Mouse (Mus musculus) kidney, postnatal 4 days (tissue): Measurements from ENCODE around the gene Kirrel3.

Experiments
- DNase-seq, 2 experiments: peaks; one replicate each; pipeline ENCODE4 v3.0.0; 2021; ENCODE audit warnings: mixed read lengths in 2 of 2

Kirrel3 gene

DNA sequence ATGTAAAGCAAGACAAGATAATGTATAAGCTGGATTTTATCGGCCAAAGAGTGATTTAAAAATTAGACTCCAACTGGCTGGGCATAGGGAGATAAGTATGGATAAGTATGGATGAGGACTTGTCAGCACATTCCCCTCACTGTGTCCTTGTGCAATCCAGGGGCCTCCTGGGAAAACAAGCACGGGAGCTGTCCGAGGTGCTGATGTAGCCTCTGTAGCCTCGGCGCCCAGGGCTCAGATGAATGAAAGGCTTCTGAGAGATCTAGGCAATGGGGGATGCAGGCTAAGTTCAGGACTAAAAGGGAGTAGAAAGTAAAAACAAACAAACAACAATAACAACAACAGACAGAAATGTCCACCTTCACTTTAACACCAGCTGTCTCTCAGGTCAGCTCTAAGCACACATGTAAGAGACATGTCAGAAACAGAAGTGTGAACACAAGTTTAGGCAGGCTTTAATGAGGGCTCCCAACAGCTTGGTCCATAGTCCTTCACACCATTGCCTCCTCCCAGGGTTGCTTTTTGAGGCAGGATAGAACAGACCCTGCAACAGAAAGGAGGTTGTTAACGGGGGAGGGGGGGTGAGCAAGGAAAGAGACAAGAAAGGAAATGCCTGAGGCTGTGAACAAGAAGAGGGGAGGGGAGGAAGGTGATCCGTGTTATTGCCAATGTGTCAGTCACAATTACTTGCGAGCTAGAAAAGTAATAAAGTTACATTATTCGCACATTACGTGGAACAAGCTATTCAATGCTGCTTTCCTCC is 352.2 kb downstream of the Kirrel3 start:
- peak; percentile 81 to 83 for DNase-seq

DNA sequence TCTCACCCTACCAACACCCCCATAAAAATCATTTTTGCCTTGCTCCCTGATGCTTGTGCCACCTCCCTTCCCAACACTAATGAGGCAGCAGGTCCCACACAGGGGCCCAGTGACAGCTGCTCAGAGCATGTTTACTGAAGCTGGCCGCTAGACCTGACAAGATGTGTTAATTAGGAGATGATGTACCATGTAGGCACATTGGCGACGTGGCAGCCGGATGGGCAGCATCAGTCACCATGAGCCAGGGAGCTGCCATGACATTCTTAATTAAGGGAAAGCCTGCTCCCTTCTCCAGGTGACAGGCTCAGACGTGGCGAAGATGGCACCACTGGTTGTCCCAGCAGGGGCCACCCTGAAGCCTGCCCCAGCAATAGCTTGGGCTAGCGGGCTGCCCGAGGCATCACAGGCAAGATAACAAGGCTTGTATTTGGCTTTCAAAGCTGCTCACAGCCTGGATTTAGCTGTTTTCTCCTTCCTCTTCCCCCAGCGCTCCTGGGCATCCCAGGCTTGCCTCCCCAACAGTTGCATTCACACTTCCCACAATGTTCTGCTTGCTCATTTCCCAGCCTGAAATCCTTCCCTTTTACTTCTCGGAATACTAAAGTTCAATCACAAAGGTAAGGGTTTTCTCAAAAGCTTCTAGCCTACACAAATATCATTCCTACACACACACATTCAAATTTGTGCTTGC is 357.7 kb downstream of the Kirrel3 start:
- DNase-seq = no peak

DNA sequence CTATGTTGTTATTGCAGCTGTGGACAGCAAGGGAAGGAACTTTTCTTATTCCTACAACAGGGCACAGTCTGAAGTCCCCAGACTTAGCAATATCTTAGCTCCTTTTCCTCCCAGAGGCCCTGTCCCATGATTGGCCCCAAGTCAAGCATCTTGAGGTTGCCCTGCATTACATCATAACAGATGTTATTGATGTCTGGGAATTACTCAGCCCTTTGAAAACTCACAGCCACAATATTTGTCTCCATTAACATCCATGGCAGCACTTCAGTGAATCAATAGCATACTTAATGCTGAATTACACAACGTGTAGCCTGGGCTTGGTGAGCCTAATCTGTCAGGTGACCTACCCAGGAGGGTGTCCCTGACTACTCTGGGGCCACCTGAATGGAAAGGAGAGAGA is 360.7 kb downstream of the Kirrel3 start:
- no peak for DNase-seq

DNA sequence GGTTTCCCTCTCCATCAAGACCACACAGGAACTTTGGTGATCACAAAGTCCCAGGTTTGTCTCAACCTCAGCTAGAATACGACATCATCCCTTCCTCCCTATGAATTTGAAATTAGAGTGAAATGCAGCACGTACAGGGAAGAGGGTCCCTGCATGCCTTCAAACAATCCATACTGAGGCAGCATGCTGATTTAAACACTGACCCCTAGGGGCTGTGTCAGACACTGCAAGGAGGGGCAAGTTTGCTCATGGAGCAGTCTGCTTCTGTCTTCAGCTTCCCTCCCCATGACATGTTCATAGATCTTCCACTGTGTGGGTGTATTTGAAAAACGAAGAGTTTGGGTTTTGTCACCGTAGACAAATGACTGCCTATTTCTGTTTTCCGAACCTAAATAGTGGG is 362.0 kb downstream of the Kirrel3 start:
- DNase-seq = peak; percentile 27 to 36

DNA sequence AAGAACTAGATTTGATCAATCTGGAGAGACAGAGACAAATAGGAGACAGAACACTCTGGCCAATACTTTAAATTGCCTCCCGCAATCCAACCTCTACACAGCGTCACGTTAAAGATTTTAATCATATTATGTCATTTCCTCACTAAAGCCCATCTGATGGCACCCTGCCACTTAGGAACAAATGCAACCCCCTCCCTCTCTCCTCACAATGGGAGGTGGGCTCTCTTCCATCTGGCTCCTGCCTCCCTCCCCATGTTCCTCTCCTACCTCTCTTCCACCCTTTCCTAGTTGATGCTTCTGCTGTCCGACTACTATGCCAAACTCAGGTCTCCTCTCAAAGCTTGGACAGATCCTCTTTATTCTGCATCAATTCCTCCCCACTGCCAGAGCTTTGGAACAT is 365.4 kb downstream of the Kirrel3 start:
- no peak for DNase-seq

DNA sequence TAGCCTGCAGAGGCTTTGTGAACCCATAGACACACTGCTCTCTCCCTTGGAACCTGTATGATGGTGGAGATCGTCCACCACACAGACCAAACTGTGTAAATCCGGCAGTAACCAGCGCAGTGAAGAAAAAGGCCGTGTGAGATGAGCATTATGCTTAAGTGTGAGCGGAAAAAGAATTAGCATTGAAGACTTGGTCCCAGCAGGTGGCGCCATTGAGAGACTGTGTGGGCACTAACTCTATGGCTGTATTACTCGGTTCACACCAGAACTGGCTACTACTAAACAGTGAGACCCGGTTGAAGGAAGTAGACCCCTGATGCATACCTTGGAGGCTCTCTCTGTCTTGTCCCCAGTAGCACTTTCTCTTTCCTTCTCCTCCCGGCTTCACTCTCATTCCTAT is 371.9 kb downstream of the Kirrel3 start:
- DNase-seq = peak; percentile 39 to 49

DNA sequence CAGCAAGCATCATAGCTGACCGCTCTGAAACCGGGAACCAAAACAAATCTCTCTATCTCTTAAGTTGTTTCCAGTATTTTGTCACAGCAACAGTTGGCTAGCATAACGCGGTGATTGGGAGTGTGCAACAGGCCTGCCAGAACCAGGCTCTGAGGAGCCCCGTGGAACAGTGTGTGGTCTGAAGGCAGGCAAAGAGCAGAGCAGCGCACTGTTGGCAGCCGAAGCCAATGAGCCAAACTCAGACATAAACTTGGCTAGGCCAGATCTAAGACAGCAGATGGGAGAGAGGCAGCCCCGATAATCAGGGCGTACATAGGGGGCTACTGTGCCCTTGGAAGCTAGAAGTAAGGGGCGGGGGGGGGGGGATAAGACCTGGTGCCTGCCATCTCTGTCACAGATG is 372.4 kb downstream of the Kirrel3 start:
- DNase-seq = no peak

DNA sequence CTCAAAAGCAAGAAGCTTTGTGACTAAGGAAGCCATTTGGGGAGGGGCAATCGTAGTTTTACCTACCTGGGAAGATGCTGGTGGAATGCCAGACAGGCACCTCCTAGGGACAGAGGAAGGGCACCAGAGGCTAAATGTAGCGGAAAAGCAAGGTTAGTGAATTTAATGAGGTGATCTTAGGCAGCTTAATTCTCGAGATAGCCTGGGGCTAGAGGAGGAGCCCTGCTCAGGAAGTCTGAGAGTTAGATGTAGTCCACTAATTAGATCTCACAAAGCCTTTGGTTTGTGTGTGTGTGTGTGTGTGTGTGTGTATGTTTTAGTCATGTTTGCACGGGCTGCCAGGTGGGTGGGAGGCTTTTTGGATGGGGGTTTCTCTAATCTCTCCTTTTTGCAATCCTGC is 375.2 kb downstream of the Kirrel3 start:
- DNase-seq = no peak

DNA sequence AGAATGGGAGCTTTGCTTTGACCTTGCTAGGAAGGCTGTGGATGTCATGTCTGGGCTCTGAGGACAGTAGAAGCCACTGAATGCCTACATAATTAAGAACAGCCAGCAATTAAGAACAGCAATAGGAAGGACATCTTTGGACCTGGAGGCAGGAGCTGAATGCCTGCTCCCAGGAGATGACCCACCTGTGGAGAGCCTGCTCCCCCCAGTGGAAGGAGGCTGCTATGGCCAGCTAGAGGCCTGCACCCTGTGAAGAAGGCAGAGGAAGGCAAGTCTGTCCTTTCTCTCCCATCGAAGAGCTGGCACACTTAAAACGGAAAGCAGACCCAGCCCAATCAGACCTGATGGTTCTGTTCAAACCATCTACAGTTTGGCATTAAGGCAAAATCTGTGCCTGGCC is 376.1 kb downstream of the Kirrel3 start:
- DNase-seq = peak; percentile 62 to 64

DNA sequence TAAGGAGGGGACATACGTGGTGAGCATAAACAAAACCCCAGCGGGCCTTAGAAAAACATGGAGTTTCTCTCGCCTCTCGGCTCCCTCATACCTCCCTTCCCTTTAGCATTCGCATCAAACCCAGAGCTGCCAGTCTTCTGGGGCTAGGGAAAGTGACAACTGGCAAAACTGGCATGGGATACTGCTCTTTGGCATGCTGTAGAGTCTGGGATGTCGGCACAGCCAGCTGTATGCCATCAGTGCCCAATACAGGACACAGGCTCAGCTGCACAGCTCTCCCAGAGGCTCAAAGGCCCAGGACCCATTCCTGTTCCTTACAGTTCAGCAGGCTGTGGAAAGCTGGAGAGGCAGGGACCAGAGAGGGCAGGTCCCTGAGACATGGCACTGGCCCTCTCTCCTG is 379.9 kb downstream of the Kirrel3 start:
- no peak for DNase-seq

DNA sequence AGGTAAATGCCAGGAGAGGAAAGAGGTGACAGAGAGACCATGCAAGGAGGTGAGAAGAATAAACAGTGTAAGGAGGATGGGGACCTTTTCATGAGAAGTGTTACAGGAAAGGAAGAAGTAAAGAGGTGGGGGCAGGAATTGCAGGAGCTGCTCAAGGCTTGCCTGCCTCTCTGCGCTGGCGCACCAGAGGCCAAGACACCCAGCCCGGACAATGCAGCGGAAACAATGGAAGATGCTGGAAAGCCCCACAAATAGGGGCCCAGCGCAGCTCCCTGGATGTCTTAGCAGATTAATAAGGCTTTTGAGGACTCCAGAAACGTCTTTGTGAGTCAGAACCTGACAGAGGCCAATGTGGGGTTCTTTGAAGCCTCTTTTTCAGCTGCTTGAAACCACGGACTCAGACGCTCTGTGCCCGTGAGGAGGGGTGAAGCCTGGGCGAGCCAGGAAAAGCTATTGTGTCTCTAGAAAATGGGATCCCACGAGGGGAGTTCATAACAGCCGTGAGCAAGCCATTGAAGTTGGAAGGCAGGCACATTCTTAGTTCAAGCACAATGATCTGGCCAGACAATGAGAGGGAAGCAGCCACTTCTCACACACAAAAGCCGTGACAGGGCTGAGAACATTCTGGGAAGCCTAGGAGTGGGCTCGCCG is 385.7 kb downstream of the Kirrel3 start:
- no peak for DNase-seq

DNA sequence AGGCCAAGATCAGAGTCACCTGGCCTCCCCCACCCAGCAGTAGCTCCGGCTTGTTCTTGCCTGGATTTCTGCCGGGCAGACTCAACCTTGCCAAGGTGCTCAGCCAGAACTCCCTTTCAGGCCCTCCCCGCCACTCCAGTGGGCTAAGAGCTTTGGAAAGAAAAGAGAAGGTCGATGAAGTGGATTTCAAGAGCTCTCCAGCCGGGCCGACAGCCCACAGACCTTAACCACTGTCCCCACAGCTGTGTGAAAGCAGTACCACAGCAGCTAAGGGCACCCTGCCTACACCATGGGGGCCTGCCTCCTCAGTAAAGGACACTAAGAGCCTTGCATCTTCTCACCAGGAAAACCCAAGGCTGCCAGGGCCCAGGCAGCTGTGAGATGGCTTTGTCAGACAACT is 389.5 kb downstream of the Kirrel3 start:
- no peak for DNase-seq

DNA sequence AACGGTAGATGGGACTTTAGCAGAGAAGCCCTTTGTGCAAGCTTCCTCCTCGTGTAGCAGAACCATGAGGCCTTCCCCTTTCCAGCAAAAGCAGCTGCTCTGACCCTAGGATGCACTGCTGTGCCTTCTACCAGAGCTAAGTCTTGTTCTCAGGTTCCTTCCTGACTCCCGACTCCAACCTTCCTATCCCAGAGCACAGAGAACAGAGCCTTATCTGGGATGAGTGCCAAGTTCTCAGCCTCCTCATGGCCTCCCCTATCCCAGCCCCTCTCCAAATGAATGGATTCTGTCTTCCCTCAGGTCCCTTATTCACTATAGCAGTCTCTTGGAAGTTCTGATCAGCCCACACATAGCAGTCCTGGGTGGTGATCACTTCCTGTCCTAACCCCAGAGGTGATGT is 391.5 kb downstream of the Kirrel3 start:
- no peak for DNase-seq

DNA sequence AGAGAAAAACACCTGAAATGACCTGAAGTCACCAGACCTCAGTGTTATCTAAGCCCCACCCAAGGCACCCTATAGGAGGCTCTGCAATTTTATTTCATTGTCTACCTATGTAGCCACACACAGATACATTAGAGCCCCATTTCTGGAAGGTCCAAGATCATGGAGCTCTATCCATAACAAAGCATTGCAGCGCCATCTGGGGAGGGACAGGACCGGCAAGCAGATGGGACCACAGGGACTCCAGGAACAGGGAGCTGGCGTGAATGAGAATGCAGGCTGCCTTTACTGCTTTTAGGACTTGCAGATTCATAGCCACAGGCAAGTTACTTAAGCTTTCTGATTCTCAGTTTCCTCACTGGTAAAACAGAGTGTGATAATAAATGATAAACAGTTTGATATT is 392.1 kb downstream of the Kirrel3 start:
- no peak for DNase-seq

DNA sequence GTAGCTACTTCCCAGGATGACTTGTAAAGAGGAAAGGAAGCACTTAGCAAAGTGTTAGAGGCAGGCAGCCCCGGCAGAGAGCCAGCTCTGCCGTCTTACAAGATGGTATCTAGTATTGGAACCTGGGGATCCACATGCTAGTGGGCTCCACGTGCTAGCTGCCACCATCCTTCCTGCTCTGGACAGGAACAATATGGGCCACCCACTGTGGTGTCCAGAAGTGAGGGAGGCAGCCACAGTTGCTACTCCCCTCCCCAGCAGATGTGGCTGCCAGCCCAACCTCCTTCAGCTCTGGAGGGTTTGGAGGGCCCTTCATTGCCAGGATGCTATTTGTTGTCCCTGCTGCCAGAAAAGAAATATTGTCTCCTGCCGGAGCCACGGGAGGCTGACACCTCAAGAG is 396.1 kb downstream of the Kirrel3 start:
- DNase-seq = no peak

DNA sequence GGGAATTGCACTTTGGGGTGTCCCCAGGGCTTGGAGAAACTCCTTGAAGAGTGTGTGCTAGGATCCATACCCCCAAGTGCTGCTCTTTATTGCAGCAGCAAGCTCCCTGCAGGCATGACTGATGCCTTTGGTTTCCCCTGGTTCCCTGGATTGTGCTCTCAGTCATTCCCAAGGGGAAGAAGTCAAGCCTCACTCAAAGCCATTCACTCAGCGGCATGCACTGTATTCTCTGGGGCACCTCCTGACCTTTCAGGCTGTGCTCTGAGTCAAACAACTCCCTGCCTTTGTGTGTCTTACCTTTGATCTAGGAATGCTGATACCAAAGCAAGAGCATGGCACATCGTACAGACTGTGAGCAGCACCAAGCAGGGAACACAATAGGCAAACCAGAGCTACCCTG is 396.5 kb downstream of the Kirrel3 start:
- DNase-seq = no peak

DNA sequence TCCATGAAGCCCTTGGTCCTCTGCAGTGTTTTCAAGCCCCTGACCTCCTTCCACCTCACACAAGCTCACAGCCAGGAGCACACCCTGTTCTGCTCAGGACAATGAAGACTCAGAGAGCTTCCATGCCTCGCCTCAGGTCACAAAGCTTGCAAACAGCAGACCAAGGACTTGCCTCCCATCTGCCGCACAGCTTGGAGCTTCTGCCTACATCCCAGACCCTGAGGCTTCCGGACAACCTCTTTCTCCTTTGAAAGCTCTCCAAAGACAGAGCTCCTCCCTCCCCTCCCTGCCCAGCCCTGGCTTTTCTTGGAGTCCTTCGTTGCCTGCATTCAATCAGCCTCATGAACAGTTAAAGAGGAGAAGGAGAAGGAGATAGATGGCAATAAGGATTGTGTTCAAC is 397.4 kb downstream of the Kirrel3 start:
- no peak for DNase-seq

DNA sequence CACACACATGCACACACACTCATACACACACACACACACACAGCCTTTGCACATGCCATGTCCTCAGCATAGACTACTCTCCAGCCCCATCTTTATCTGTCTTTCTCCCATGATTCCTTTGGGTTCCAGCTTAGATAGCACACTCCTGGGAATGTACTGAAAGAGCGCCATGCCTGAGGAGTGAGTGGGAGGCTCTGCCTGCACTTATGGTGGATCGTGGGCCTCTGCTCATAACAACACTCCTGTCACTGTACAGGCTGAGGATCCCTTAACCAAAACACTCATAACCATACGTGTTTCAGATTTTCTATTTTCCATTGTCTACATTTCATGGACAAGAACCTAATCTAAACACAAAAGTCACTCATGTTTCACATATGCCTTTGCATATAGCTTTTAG is 398.6 kb downstream of the Kirrel3 start:
- DNase-seq = no peak

DNA sequence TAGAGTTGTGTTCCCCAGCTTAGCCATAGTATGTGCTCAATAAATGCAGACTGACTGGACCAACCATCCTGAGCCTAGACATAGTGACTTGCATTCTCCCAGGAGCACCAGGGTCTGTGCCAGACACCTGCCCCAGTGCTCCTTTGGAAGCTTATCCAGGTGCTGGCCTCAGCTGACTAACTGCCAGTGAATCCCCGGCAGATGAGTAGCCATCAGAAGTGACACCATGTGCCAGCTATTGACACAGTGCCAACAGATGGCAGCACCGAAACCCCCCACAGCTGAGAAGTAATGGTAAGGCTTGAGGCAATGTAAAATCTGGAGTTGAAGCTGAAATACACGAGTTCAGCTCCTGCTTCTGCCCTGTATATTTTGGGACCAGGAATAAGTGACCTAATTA is 399.2 kb downstream of the Kirrel3 start:
- no peak for DNase-seq

DNA sequence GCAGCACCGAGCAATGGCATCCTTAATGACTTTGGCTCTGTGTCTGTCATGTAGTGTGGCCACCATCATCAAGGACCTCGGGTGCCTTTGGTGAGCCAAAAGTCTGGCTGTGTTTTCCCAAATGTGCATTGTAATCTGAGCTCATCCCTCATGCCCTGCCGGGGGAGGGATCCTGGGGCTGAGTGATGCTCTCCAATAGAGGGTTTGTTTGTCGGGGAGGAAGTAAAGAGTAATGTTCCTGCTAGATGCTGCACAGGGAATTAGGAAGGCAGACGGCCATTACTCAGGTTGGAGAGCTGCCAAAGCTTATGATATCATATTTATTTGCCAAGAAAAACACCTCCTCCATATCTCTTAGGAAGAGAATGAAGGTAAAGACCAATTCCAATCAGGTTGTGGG is 401.1 kb downstream of the Kirrel3 start:
- DNase-seq = no peak

DNA sequence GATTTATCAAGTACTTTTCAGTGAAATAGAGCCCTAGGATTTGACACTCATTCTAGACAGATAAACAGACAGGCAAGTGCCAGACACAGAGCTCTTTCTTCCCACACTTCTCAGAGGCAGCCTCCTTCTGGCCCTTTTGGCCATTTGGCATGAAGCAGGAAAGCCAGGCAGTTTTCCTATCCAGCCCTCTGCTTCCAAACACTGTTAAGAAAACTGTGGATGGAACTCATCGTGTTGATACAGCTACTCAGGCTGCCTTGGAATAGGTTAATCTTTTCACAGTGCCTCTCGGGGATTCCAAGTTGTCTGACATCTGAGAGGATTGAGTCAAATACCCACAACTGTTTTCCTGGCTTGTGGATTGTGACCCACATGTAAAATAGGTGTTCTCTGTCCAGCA is 401.5 kb downstream of the Kirrel3 start:
- DNase-seq = no peak

DNA sequence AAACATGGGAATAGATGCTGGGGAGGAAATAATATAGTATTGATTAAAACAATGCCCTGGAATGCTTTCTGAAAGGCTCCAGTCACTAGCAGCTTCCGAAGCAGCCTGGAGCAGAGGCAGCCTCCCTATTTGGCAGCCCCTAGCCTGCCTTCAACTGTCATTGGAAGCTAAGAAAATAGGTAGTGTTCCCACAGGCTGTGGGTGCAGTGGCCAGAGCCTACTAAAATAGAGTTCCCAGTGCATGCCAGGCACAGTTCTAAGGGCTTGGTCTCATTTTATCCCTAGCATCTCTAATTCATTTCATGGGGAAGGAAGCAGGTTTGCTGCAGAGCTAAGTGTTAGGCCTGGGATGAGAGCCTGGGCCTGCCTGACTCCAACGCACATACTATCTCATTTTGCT is 402.6 kb downstream of the Kirrel3 start:
- DNase-seq = no peak

DNA sequence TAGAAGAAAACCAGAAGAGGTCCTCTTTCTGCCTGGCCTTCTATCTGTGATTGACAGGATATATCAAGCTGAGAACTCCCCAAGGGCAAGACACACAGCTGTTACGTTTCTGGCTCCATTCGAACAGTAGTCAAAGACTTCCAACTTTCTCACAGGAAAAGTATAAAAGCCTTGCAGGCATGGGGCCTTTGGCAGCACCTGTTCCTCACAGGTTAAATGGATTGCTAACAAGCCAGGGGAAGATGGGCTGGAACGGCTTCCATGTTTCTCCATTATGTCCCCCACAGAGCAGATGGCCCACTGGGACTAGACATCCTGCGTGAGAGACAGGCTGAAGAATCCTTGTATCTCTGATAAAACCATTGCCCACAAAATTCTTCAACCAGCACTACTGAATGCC is 415.5 kb downstream of the Kirrel3 start:
- DNase-seq = no peak

DNA sequence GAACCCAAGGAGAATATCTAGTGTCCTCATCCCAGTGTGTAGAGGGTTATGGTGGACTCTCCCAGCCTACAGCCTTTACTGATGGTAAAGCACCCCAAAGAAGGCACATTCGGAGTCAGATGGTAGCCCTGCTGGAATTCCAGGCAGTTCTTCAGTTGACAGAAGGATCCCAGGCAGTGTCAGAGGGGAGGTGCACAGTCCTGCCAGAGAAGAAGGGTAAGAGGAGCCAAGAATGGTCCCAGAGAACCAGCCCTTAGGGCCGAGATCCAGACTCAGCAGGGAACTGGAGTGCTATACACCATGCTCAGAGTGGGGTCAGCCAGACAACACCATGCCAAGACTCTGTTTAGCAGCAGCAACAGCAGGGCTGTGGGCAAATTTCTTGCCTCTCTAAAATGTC is 416.2 kb downstream of the Kirrel3 start:
- no peak for DNase-seq
